Mouse (Mus musculus): ENCODE results near the gene Syngap1. TPM values are rescaled to one million over a fixed set of nuclear protein-coding genes. Genes with fewer than 3 reads are reported as not detected.

The Syngap1 gene
- total and polyA plus RNA-seq, 3 experiments: 2.7 to 24.6 TPM; not detected in 1

DNA sequence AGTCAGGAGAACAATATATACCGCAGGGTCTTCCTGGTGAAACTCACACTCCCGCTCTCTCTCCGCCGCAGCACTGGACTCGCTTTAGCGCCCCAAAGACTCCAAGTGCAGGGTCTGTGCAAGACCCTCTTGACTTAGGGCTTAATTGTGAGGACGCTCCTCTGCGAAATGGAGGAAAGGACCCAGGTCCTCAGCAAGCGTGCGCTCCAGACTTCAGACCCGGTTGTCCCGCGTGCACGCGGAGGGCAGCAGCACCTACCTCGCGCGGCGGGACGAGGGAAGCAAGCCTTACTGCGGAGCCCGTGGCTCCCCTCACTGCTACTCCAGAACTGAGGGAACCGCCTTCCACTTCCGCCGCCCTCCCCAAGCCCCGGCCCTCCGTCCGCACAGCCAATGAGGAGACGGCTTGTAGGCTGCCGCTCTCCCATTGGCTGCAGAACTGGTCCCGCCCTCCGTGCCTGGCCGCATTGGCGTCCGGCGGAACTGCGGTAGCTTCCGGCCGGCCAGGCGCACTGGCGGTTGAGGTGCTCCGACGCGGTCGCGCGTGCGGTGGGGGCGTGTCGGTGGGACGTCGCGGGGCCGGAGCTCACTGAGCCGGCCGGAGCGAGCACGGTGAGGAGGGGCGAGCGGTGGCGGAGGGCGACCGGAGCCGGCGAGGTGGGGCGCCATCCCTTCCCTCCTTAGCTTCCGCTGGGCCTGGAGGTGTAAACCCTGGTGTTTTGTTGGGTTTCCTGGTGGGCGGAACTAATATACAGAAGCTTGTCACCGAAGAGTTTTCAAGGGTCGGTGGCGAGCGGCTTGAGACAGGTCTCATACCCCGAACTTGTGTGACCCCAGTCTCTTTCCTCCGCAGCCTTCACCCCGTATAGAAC, 31.9 kb downstream of the Syngap1 start, which contains the start of gene Zbtb9:
Gene Zbtb9 (plus strand): TSS at position 465 of the 872 bp plus-strand sequence.
- H3K4me1 ChIP-seq (ENCODE audit: control insufficient read depth in 1 of 2, insufficient read depth in 2 of 2, low read length in 2 of 2): peaks cover 0 to 22% of the 10 kb centered on the region in 2 experiments; a peak in 3 of 4 replicates
- H3K9ac ChIP-seq (ENCODE audit: control insufficient read depth, low read depth, low read length, poor library complexity, severe bottlenecking): peak within 1 kb of the TSS; percentile 86
- H3K9me3 ChIP-seq (replicated peaks; ENCODE audit: insufficient read depth, low read length): no peaks in the 10 kb centered on the region
- peak within 1 kb of the TSS; percentile 62 for H3K27ac ChIP-seq (ENCODE audit: control insufficient read depth, low read depth, low read length)
- peaks cover 37% of the 10 kb centered on the region for H3K79me2 ChIP-seq (ENCODE audit: control insufficient read depth, insufficient read depth, low read length, poor library complexity)
- peak; percentile 97 for DNase-seq (ENCODE audit: low read depth, low spot score)
- no peaks in the 10 kb centered on the region for H3K27me3 ChIP-seq (ENCODE audit: control insufficient read depth in 1 of 2, insufficient read depth in 2 of 2, low read length in 2 of 2)
- H3K36me3 ChIP-seq (ENCODE audit: control insufficient read depth in 1 of 2, insufficient read depth in 2 of 2, low read length in 2 of 2): peaks cover 3 to 26% of the 10 kb centered on the region in 2 experiments; a peak in 3 of 4 replicates
- peak within 1 kb of the TSS; percentile 82 to 95 for H3K4me3 ChIP-seq (ENCODE audit: control insufficient read depth in 1 of 2, insufficient read depth in 1 of 2, low read depth in 2 of 2, low read length in 2 of 2)
- TF ChIP-seq CHD2 (IDR thresholded peaks at IDR 0.05; ENCODE audit: low read length) (no peak), RCOR1 (IDR thresholded peaks at IDR 0.05; ENCODE audit: low read depth, low read length) (no peak), POLR2A (IDR thresholded peaks at IDR 0.05; ENCODE audit: control insufficient read depth in 1 of 2, insufficient read depth in 1 of 2, low read depth in 1 of 2, low read length in 2 of 2, poor library complexity in 1 of 2) (peak; percentile 95 to 100), TCF12 (IDR thresholded peaks at IDR 0.05; ENCODE audit: low read depth, low read length) (peak; percentile 54), MYB (IDR thresholded peaks at IDR 0.05; ENCODE audit: low read depth, low read length) (0 out of 2 replicates have a peak, but pooled peaks have one; percentile 47), NELFE (IDR thresholded peaks at IDR 0.05; ENCODE audit: low read depth, low read length) (peak; percentile 98), SMC3 (IDR thresholded peaks at IDR 0.05; ENCODE audit: low read depth, low read length) (no peak), MYC (IDR thresholded peaks at IDR 0.05; ENCODE audit: low read depth, low read length) (peak; percentile 63; the same call in 1 of the 2 replicates), HCFC1 (IDR thresholded peaks at IDR 0.05; ENCODE audit: low read depth, low read length) (peak; percentile 83), E2F4 (IDR thresholded peaks at IDR 0.05; ENCODE audit: borderline replicate concordance, low read depth, low read length) (no peak), NRF1 (IDR thresholded peaks at IDR 0.05; ENCODE audit: insufficient read depth, low read depth, low read length, poor library complexity, severe bottlenecking) (no peak), CTCF (IDR thresholded peaks at IDR 0.05 in 2 of 3, conservative IDR thresholded peaks at IDR 0.05 in 1 of 3; ENCODE audit: control insufficient read depth in 1 of 3, insufficient read depth in 1 of 3, low read depth in 2 of 3, low read length in 3 of 3, poor library complexity in 1 of 3, severe bottlenecking in 1 of 3) (no peak), ELF1 (IDR thresholded peaks at IDR 0.05; ENCODE audit: low read depth, low read length) (peak; percentile 88), ETS1 (IDR thresholded peaks at IDR 0.05; ENCODE audit: low read depth, low read length) (no peak), MEF2A (IDR thresholded peaks at IDR 0.05; ENCODE audit: extremely low read depth, insufficient replicate concordance, low read depth, low read length, poor library complexity, severe bottlenecking) (no peak), TAL1 (IDR thresholded peaks at IDR 0.05; ENCODE audit: low read length) (no peak), USF1 (IDR thresholded peaks at IDR 0.05; ENCODE audit: low read depth, low read length) (peak; percentile 51; the same call in 1 of the 2 replicates), ZC3H11A (IDR thresholded peaks at IDR 0.05; ENCODE audit: low read depth, low read length) (no peak), UBTF (IDR thresholded peaks at IDR 0.05; ENCODE audit: borderline replicate concordance, insufficient read depth, low read depth, low read length) (no peak), MAZ (IDR thresholded peaks at IDR 0.05; ENCODE audit: low read depth, low read length) (no peak; the same call in 1 of the 2 replicates), EP300 (IDR thresholded peaks at IDR 0.05; ENCODE audit: low read depth in 1 of 2, low read length in 2 of 2) (no peak), MXI1 (IDR thresholded peaks at IDR 0.05; ENCODE audit: low read depth, low read length) (peak; percentile 91), CHD1 (IDR thresholded peaks at IDR 0.05; ENCODE audit: low read depth, low read length) (no peak), POLR2AphosphoS5 (IDR thresholded peaks at IDR 0.05; ENCODE audit: borderline replicate concordance, low read depth, low read length) (0 out of 2 replicates have a peak, but pooled peaks have one; percentile 85), GATA1 (IDR thresholded peaks at IDR 0.05; ENCODE audit: low read depth, low read length) (no peak), MAFK (IDR thresholded peaks at IDR 0.05; ENCODE audit: borderline replicate concordance, low read depth, low read length) (no peak), MAX (IDR thresholded peaks at IDR 0.05; ENCODE audit: low read length) (peak; percentile 38; the same call in 1 of the 2 replicates), KAT2A (conservative IDR thresholded peaks at IDR 0.05; ENCODE audit: low read depth, low read length) (no peak; the same call in 1 of the 2 replicates), RAD21 (IDR thresholded peaks at IDR 0.05; ENCODE audit: low read depth, low read length) (no peak), BHLHE40 (IDR thresholded peaks at IDR 0.05; ENCODE audit: borderline replicate concordance, low read depth, low read length) (peak; percentile 44; the same call in 1 of the 2 replicates), JUND (IDR thresholded peaks at IDR 0.05; ENCODE audit: low read depth, low read length) (no peak), ZNF384 (IDR thresholded peaks at IDR 0.05; ENCODE audit: low read depth, low read length) (no peak), USF2 (IDR thresholded peaks at IDR 0.05; ENCODE audit: borderline replicate concordance in 1 of 2, insufficient read depth in 1 of 2, low read depth in 1 of 2, low read length in 2 of 2) (no peak), ZMIZ1 (IDR thresholded peaks at IDR 0.05; ENCODE audit: low read depth, low read length) (peak; percentile 96)

Measured in MEL (cell line).